Mouse (Mus musculus) lung, postnatal 4 days (tissue): Measurements from ENCODE around the gene Inafm2.

ENCODE experiments used
- DNase-seq, 2 experiments: peaks; one replicate each; pipeline ENCODE4 v3.0.0; 2021

The Inafm2 gene

GRCm38 (mm10) chr2:118726873-118727272, 18.7 kb upstream of the Inafm2 start:
- DNase-seq: peak in 1 of 2 experiments; percentile 12

DNA sequence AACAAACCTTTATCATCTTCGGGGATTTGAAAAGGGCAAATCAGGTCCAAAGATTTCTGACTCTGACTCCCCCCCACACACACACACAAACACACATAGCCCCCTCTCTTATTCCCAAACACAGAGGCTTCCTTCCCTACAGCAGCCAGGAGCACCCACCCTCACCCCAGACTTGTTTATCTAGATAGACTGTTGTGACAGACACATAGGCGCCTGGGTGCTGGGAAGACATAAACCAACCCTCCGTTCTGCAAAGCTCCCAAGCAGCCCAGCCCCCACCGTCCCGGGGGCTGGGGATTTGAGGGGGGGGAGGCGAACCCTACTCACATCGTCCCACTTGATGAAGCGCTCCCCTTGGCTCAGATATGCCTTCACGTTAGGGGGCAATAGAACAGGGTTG, 17.6 kb upstream of the Inafm2 start:
- DNase-seq: peak in 1 of 2 experiments; percentile 72

DNA sequence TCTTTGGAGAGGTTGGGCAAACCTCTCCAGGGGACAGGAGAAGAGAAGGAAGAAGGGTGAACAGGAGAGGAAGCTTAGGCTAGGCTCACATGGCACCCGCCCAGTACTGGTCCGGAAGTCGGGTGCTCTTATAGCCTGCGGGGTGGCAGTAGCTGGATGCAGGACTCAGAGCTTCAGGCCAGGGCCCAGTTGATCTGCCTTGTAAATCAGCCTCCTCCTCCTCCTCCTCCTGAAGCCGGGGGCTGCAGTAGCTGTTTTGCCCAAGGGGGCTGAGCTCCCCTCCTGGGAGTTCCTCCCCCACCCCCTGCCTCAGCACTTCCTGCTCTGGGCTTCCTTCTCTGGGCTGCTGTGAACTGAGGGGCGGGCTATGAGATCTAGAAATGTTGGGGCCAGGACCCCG, 17.2 kb upstream of the Inafm2 start, which contains the start of gene Plcb2:
TSS of gene Plcb2 (minus strand) at position 102 of the 400 bp plus-strand sequence.
- DNase-seq: peak; percentile 66 to 73

DNA sequence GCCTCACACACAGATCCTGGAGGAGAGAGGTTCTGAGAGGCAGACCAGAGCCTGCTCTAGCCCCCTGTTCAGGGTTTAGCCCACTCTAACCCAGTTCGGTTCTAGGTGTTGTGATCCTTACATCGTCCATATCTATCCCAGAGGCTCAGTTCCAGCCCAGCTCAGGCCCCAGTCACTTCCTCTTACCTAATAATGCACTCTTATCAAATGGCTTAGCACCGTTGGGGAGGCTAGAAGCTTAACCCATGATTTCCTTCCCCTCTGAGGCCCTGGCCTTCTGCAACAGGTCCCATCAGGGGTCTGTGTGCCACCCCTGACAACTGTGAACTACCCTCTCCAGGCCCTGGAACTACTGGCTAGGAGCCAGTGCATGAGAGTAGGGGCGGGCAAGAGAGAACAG, 16.4 kb upstream of the Inafm2 start:
- DNase-seq: no peak

GRCm38 (mm10) chr2:118729816-118730621, 15.5 kb upstream of the Inafm2 start:
- no peak for DNase-seq

- DNase-seq: peak; percentile 80 to 85
Observed at GRCm38 (mm10) chr2:118730622-118730915, 15.0 kb upstream of the Inafm2 start.

- DNase-seq: peak in 1 of 2 experiments; percentile 5
Observed at GRCm38 (mm10) chr2:118731981-118732380, 13.6 kb upstream of the Inafm2 start.

- DNase-seq: peak in 1 of 2 experiments; percentile 11
Observed at GRCm38 (mm10) chr2:118733341-118733740, 12.2 kb upstream of the Inafm2 start.

DNA sequence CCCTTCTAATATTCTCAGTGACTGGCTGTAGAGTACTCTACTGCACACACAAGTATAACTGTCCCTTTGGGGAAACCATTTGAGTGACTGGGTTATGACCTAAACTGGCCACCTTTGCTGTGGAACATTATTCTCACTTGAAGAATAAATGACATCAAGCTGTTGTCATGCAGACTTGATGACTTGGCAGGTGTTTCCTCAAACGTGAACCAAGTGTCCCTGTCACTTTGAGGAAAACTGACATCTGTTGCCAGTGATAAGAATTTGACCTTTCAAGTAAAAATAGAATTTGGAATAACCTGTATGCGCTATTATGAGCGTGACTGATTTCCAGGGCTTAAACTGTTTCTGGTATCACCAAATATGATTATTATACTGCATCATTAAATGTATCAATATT, 5.2 kb upstream of the Inafm2 start:
- DNase-seq: no peak

DNA sequence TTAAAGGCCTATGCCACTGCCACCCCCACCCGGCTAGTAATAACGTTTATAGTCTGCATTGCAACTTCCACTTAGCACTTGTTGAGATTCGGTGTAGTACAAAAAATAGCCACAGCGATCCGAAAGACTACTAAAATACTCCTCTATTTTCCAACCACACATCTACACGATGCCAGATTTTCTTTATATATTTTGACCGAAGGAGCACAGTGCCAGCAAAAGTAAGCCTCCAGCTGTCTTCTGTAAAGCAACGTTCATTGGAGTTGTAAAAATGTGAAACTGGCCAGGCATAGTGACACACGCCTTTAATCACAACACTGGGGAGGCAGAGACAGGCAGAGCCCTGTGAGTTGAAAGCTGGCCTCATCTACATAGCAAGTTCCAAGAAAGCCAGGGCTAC, 4.4 kb upstream of the Inafm2 start:
- DNase-seq: peak in 1 of 2 experiments; percentile 10

GRCm38 (mm10) chr2:118743261-118743943, 2.2 kb upstream of the Inafm2 start:
- DNase-seq: peak; percentile 20 to 61

- DNase-seq: no peak
Observed at GRCm38 (mm10) chr2:118744621-118745020, 937 bp upstream of the Inafm2 start.

GRCm38 (mm10) chr2:118745915-118746901, 650 bp downstream of the Inafm2 start:
- peak; percentile 62 for DNase-seq

DNA sequence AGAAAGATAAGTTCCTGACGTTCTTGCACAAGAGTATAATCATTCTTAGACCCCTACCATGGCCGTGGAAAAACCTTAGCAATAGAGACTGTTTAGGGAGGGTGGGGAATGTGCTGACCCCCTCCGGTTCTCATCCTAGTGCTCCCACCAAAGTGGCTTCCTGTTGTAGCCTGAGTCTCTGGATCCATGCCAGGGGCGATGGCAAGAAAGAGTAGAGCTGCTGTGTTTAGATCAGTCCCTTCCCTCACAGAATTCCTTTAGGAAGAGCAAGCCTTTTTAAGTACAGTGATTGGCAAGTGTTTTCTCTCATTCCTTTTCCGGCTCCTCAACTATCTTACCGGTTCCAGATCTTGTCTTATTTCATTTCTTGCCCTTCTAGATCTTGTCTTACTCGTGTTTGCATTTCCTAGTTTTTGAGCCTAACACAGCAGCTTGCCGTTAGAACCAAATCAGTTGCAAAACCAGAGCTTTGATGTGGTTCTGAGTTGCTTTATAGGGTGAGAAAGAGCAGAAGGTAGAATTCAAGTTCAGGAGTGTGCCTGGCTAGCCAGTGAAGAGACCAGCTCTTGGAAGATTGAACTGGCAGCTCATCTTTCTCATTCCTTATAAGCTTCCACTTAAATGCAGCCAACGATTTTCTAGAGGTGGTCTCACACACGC, 1.9 kb downstream of the Inafm2 start:
- peak; percentile 70 to 75 for DNase-seq

DNA sequence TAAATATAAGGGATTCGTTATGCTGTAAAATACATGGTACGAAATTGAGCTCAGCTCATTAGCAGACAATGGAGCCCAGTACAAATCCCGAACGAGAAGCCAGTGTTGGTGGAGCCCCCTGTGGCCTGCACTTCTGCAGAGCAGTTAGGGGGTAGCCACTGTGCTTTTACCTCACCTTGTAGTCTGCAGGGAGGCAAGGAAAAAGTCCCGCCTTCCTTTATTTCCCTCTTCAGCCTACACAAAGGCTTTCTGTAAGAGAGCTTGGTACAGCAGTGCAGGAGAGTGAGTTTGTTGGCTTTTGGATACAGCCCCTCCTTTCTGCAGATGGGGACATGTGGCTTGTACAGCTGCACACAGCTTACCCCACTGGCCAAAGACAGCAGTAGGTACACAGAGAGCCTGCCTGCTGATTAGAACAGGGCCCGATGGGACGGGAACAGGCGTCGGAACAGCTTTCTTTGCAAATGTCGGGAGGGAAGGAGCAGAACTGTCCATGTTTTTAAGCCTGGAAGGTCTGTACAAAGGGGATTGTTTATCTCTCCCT, 3.9 kb downstream of the Inafm2 start:
- DNase-seq: no peak

DNA sequence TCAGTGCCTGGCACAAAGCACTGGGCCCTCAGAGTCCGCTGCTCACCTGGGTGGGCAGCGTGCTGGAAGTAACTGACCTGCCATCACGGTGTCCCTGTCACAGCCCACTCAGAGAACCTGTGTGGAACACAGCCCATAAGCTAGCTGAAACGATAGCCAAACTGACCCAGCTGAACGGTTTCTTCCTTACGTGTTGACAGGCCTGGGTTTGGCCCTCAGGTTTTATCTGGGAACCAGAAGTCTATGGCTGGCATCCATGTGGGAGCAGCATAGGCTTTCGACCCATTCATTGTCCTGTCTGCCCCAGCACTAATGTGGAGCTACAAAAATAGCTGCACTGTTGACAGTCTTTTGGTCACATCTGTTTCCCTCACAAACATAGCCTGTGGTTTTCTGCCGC, 4.9 kb downstream of the Inafm2 start:
- DNase-seq: no peak

- DNase-seq: no peak
Observed at GRCm38 (mm10) chr2:118751896-118752791, 6.6 kb downstream of the Inafm2 start.

- no peak for DNase-seq
Observed at GRCm38 (mm10) chr2:118752792-118753108, 7.2 kb downstream of the Inafm2 start.

- DNase-seq: no peak
Observed at GRCm38 (mm10) chr2:118754143-118754542, 8.6 kb downstream of the Inafm2 start.

DNA sequence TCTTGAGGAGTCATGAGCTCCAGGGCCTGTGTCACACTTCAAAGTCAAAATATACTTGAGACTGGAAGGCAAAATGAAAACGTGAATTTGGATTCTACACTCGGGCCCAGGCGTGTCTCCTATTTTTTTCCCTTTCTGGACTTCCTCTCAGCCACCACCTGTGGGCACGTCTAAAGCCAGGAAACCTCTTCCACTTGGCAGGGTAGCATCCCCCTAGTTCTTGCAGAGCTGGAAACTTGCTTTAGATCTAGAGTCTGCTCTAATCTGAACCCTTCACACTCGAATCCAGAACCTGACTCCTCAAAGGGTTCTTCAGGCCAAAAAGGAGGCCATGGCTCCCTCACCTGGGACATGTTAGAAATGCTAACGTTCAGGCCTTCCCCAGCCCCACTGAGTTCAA, 9.8 kb downstream of the Inafm2 start:
- DNase-seq: no peak

DNA sequence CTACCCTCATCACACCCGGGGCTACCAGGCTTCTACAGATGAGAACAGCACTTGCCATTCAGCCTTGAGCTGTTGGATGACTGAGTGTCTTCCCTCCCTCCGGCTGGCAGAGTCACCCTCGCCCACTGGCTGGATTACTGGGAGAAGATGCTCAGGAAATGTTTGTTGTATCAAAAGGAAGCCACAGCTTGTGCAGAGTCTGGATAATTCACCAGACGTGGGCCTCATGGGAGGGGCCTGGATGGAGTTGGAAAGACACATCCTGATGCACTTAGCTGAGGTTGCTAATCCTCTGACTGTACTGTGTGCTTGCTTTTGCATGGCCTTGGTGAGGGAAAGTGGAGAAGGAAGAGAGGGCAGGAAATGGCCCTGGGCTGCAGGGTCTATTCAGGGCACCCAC, 10.5 kb downstream of the Inafm2 start:
- DNase-seq: peak in 1 of 2 experiments; percentile 65
